Mouse (Mus musculus): ENCODE measurements at regions not wholly inside any gene's neighbourhood (a gene's known extent, or its start where the extent isn't known, plus 50 kb on each side); places are given as distances from the start of the nearest gene placed in this dataset.

DNA sequence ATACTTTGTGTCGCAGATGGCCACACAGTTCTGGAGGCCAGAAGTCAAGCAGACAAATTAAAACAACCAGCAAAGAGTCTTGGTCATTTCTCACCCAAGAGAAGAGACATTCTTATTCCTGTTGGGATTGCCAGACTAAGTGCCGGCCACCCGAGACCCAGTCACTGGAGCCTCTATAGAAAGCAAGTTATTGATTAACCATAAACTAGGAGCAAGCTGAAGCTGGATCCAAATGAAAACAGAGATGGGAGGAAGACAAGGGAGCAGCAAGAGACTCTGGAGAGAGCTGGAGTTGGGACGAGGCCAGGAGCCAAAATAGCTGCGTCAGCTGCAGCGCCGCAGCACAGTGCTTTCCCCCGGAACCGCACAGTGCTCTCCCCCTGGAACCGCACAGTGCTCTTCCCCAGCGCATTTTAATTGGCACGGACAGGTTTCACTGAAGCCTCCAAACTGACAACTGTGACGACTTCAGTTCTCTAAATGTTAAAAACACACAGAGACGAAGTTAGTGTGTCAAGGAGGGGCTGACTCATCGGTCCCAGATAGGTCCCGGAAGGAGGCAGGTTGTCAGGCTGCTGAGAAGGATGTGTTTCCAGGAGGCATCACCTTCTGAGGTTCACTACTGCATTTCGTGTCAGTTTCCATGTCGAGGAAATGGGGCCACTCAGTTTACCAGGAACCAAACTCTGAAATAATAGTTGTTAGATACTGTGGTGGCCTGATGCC lies 350.6 kb upstream of the Trpc7 start:
- H3K36me3 ChIP-seq, result no peaks in the 10 kb centered on the region
- no peak overlapping the region for H3K27ac ChIP-seq (replicated peaks)
- H3K9ac ChIP-seq, result no peak overlapping the region
- H3K4me2 ChIP-seq, result no peak overlapping the region
- no peaks in the 10 kb centered on the region; the same call in 1 of the 2 replicates for H3K27me3 ChIP-seq (replicated peaks)
- H3K9me3 ChIP-seq, result no peaks in the 10 kb centered on the region
- ATAC-seq (ENCODE audit: extremely low read depth, insufficient number of reproducible peaks, low FRiP score, low TSS enrichment), result no peak
- 68% methylated on average over 18 of the region's 18 CpGs for WGBS
- no peak overlapping the region for H3K4me3 ChIP-seq
- no peaks in the 10 kb centered on the region for H3K4me1 ChIP-seq

DNA sequence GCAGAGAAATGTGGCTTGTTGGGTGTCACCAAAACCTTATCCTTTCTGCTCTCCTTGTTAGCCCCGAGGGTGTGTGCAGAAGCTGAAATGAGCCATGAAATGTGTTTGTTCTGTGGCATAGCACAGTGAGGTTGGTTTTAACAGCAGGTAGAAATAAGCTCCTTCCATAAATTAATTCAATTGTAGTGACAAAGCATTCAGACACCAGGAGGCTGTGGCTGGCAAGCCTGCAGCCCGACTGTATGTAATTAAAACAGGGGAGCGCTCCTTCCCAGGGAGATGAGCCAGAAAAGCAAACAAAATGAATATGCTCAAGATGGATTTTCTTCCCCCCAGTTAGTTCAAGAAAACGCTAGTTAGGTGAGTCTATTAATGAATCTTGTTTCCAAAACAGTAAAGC lies 341.1 kb upstream of the Trpc7 start:
- Histone ChIP-seq H3K4me1 (0 out of 2 replicates have a peak, but pooled peaks cover 6% of the 10 kb centered on the region), H3K27ac (replicated peaks) (no peak overlapping the region), H3K4me3 (no peak overlapping the region), H3K4me2 (no peak overlapping the region), H3K9me3 (peaks cover 7% of the 10 kb centered on the region), H3K9ac (no peak overlapping the region), H3K36me3 (no peaks in the 10 kb centered on the region), H3K27me3 (replicated peaks) (no peaks in the 10 kb centered on the region)
- WGBS, result 54% methylated on average over 4 of the region's 4 CpGs
- ATAC-seq (ENCODE audit: extremely low read depth, insufficient number of reproducible peaks, low FRiP score, low TSS enrichment), result no peak

DNA sequence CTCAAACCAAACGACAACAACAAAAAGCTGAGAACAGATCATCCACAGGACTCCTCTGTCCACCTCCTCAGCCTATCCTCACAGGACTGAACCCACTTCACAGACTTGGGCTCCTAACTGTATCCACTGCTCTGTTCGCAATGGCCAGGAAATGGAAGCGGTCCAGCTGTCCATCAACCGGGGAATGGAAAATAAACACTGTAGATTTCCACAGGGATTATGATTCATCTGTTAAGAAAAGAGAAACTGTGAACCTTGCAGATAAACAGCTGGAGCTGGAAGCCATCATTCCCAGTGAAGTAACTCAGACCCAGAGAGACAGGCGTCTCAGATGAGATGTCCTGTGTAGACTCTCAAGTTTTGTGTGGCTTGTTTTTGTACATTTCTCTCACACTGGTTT lies 340.4 kb upstream of the Trpc7 start:
- ATAC-seq (ENCODE audit: extremely low read depth, insufficient number of reproducible peaks, low FRiP score, low TSS enrichment), result no peak
- H3K4me2 ChIP-seq, result no peak overlapping the region
- 0 out of 2 replicates have a peak, but pooled peaks cover 8% of the 10 kb centered on the region for H3K4me1 ChIP-seq
- no peaks in the 10 kb centered on the region for H3K36me3 ChIP-seq
- H3K27me3 ChIP-seq (replicated peaks), result no peaks in the 10 kb centered on the region
- no peak overlapping the region for H3K4me3 ChIP-seq
- no peak overlapping the region for H3K27ac ChIP-seq (replicated peaks)
- WGBS, result 60% methylated on average over 5 of the region's 5 CpGs
- H3K9me3 ChIP-seq, result peaks cover 7% of the 10 kb centered on the region
- no peak overlapping the region for H3K9ac ChIP-seq

- H3K4me2 ChIP-seq, result no peak overlapping the region
- H3K27me3 ChIP-seq (replicated peaks), result no peaks in the 10 kb centered on the region
- no peaks in the 10 kb centered on the region for H3K36me3 ChIP-seq
- 0 out of 2 replicates have a peak, but pooled peaks cover 14% of the 10 kb centered on the region for H3K4me1 ChIP-seq
- 81% methylated on average over 5 of the region's 5 CpGs for WGBS
- 0 out of 2 replicates have a peak, but pooled peaks cover under 1% of the 10 kb centered on the region for H3K9me3 ChIP-seq
- H3K27ac ChIP-seq (replicated peaks), result no peak overlapping the region
- H3K9ac ChIP-seq, result no peak overlapping the region
- no peak for ATAC-seq (ENCODE audit: extremely low read depth, insufficient number of reproducible peaks, low FRiP score, low TSS enrichment)
- H3K4me3 ChIP-seq, result no peak overlapping the region
Measured at GRCm38 (mm10) chr13:57232906-57233305, 337.1 kb upstream of the Trpc7 start.

GRCm38 (mm10) chr13:57231666-57232065 lies 335.9 kb upstream of the Trpc7 start:
- no peaks in the 10 kb centered on the region for H3K36me3 ChIP-seq
- H3K4me3 ChIP-seq, result no peak overlapping the region
- no peak overlapping the region for H3K9ac ChIP-seq
- no peak overlapping the region for H3K27ac ChIP-seq (replicated peaks)
- no peaks in the 10 kb centered on the region for H3K27me3 ChIP-seq (replicated peaks)
- no peak for ATAC-seq (ENCODE audit: extremely low read depth, insufficient number of reproducible peaks, low FRiP score, low TSS enrichment)
- WGBS, result 47% methylated on average over 3 of the region's 3 CpGs
- 0 out of 2 replicates have a peak, but pooled peaks cover 10% of the 10 kb centered on the region for H3K4me1 ChIP-seq
- H3K4me2 ChIP-seq, result no peak overlapping the region
- 0 out of 2 replicates have a peak, but pooled peaks cover 2% of the 10 kb centered on the region for H3K9me3 ChIP-seq

DNA sequence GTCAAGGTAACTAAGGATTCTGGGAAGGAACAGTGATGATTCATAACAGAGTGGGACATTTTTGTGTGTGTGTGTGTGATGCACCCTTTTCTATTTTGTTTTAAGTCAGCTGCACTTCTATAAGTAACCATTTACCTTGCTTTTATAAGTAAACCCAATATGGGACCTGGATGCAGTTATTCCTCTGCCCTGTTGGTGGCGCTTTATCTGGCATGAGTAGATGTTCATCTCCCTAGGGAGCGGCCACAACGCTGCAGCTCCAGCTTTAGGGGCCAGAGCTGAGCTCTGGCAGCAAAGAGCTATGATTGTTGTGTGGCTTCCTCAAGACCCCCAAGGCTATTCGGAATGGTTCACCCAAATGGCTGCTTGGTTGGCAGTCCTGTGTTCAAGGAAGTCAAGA lies 334.5 kb upstream of the Trpc7 start:
- Histone ChIP-seq H3K27me3 (replicated peaks) (no peaks in the 10 kb centered on the region), H3K36me3 (no peaks in the 10 kb centered on the region), H3K27ac (replicated peaks) (no peak overlapping the region), H3K9ac (no peak overlapping the region), H3K9me3 (0 out of 2 replicates have a peak, but pooled peaks cover 2% of the 10 kb centered on the region), H3K4me3 (no peak overlapping the region), H3K4me1 (peaks cover 12% of the 10 kb centered on the region; the same call in 1 of the 2 replicates), H3K4me2 (no peak overlapping the region)
- no peak for ATAC-seq (ENCODE audit: extremely low read depth, insufficient number of reproducible peaks, low FRiP score, low TSS enrichment)
- 51% methylated on average over 4 of the region's 4 CpGs for WGBS

GRCm38 (mm10) chr13:57221092-57221491 lies 325.3 kb upstream of the Trpc7 start:
- Histone ChIP-seq H3K27ac (replicated peaks) (no peak overlapping the region), H3K27me3 (replicated peaks) (no peaks in the 10 kb centered on the region), H3K36me3 (no peaks in the 10 kb centered on the region), H3K9ac (no peak overlapping the region), H3K4me3 (no peak overlapping the region), H3K4me2 (no peak overlapping the region), H3K4me1 (peaks cover 11% of the 10 kb centered on the region; the same call in 1 of the 2 replicates), H3K9me3 (no peaks in the 10 kb centered on the region)
- 53% methylated on average over 8 of the region's 8 CpGs for WGBS
- no peak for ATAC-seq (ENCODE audit: extremely low read depth, insufficient number of reproducible peaks, low FRiP score, low TSS enrichment)

DNA sequence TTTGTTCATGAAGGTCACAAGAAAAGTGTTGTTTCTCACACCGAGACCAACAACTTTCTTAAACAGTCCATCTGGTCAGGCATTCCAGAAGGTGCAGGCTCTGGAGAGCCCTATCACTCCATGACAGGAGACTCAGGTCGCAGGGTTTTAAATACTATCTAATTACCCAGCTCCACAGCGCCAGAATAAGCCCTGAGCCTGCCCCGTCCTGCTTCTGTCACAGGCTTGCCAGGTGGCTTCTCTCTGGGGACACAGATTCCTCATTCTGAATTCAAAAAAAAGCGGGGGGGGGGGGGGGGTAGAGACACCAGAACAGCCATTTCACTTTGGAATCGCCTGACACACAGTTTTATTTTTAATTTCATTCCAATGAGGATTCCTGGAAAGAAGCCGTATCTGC lies 320.4 kb upstream of the Trpc7 start:
- Histone ChIP-seq H3K4me2 (no peak overlapping the region), H3K27ac (replicated peaks) (no peak overlapping the region), H3K9me3 (no peaks in the 10 kb centered on the region), H3K4me3 (no peak overlapping the region), H3K36me3 (no peaks in the 10 kb centered on the region), H3K27me3 (replicated peaks) (no peaks in the 10 kb centered on the region), H3K9ac (no peak overlapping the region), H3K4me1 (0 out of 2 replicates have a peak, but pooled peaks cover 7% of the 10 kb centered on the region)
- 32% methylated on average over 7 of the region's 7 CpGs for WGBS
- no peak for ATAC-seq (ENCODE audit: extremely low read depth, insufficient number of reproducible peaks, low FRiP score, low TSS enrichment)

DNA sequence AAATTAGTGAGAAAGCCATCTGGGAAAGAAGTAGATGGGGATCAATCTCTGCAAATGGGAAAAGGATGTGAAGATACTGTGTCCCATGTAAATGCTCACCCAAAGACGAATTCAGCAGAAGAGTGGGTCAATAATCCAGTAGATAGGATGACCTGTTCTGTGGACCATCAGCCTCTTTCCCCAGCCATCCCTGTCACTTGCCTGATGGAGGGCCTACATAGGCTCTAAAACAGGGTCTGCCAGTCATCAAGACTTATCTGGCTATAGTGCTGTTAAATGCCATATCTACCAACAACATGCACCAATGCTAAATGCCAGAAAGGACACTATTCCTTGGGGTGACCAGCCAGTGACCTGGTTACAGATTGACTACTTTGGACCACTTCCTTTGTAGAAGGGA lies 316.5 kb upstream of the Trpc7 start:
- H3K27ac ChIP-seq (replicated peaks), result no peak overlapping the region
- no peaks in the 10 kb centered on the region for H3K36me3 ChIP-seq
- H3K4me2 ChIP-seq, result no peak overlapping the region
- H3K27me3 ChIP-seq (replicated peaks), result no peaks in the 10 kb centered on the region
- 45% methylated on average over 1 of the region's 1 CpGs for whole genome bisulfite sequencing
- H3K4me3 ChIP-seq, result no peak overlapping the region
- H3K4me1 ChIP-seq, result 0 out of 2 replicates have a peak, but pooled peaks cover 7% of the 10 kb centered on the region
- ATAC-seq (ENCODE audit: extremely low read depth, insufficient number of reproducible peaks, low FRiP score, low TSS enrichment), result no peak
- H3K9ac ChIP-seq, result no peak overlapping the region
- no peaks in the 10 kb centered on the region for H3K9me3 ChIP-seq

DNA sequence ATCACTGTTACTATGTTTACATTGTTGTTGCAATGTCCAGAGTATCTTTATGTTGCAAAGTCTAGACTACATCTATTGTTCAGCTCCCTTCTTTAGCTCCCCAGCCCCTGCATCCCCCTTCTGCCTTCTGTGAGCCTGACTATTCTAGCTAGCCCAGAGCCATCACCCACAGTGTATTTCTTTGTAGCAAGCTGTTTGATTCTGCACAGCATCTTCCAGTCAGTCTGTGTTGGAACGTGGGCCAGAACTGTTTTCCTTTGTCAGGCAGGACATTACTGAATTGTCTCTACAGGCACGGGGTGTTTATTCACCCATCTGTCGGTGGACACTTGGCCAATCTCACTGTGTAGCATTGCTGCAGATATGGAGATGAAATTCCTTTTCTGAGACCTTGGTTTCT lies 295.4 kb upstream of the Trpc7 start:
- ATAC-seq (ENCODE audit: extremely low read depth, insufficient number of reproducible peaks, low FRiP score, low TSS enrichment), result no peak
- no peaks in the 10 kb centered on the region for H3K27me3 ChIP-seq (replicated peaks)
- H3K4me2 ChIP-seq, result no peak overlapping the region
- H3K9ac ChIP-seq, result no peak overlapping the region
- H3K9me3 ChIP-seq, result no peaks in the 10 kb centered on the region
- H3K36me3 ChIP-seq, result no peaks in the 10 kb centered on the region
- no peak overlapping the region for H3K27ac ChIP-seq (replicated peaks)
- 44% methylated on average over 3 of the region's 3 CpGs for WGBS
- no peak overlapping the region for H3K4me3 ChIP-seq
- H3K4me1 ChIP-seq, result no peaks in the 10 kb centered on the region

DNA sequence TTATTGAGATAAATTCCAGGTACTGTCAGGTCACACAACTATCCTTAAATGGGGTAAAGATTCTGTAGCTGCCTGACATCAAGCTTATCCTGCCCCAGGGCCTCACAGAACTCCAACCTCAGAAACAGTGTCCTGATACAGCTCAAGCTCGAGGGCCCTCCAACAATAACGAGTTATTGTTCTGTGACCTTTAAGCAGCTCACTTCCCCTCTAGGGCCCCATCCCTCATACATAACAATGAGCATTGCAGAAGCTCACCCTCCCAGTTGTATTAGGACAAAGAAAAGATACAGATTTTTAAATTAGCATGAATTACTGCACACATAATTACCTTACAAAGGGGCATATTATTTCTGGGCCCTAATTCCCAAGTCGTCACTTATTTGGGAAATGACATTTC lies 293.5 kb upstream of the Trpc7 start:
- H3K9me3 ChIP-seq, result no peaks in the 10 kb centered on the region
- WGBS, result 53% methylated on average over 3 of the region's 3 CpGs

GRCm38 (mm10) chr13:57186168-57186567 lies 290.4 kb upstream of the Trpc7 start:
- no peak overlapping the region for H3K4me2 ChIP-seq
- H3K36me3 ChIP-seq, result no peaks in the 10 kb centered on the region
- no peak overlapping the region for H3K9ac ChIP-seq
- no peak overlapping the region for H3K27ac ChIP-seq (replicated peaks)
- no peaks in the 10 kb centered on the region for H3K27me3 ChIP-seq (replicated peaks)
- no peak for ATAC-seq (ENCODE audit: extremely low read depth, insufficient number of reproducible peaks, low FRiP score, low TSS enrichment)
- no peak overlapping the region for H3K4me3 ChIP-seq
- WGBS, result 63% methylated on average over 2 of the region's 2 CpGs
- no peaks in the 10 kb centered on the region for H3K9me3 ChIP-seq
- H3K4me1 ChIP-seq, result peaks cover 10% of the 10 kb centered on the region

More for the DNA sequence above, 293.5 kb upstream of the Trpc7 start:
- H3K36me3 ChIP-seq, result no peaks in the 10 kb centered on the region
- no peaks in the 10 kb centered on the region for H3K27me3 ChIP-seq (replicated peaks)
- no peak overlapping the region for H3K4me3 ChIP-seq
- H3K27ac ChIP-seq (replicated peaks), result no peak overlapping the region
- no peak for ATAC-seq (ENCODE audit: extremely low read depth, insufficient number of reproducible peaks, low FRiP score, low TSS enrichment)
- peaks cover 5% of the 10 kb centered on the region for H3K4me1 ChIP-seq
- no peak overlapping the region for H3K9ac ChIP-seq
- H3K4me2 ChIP-seq, result no peak overlapping the region
